Mouse (Mus musculus) telencephalon, adult 2 months (tissue): ENCODE results near the gene Afg3l1.
A peak's percentile ranks its signal among the peaks of the same experiment; 100 is the strongest.
"Not testable (repeated sequence)": the region's sequence is repeated elsewhere in the genome, so short reads cannot be mapped to it uniquely, and the experiment has no call there.

ENCODE experiments used
- DNase-seq: peaks from one replicate; pipeline ENCODE4 v3.0.0-alpha.2; 2011; ENCODE audit warnings: low read depth, low spot score

The Afg3l1 gene

DNA sequence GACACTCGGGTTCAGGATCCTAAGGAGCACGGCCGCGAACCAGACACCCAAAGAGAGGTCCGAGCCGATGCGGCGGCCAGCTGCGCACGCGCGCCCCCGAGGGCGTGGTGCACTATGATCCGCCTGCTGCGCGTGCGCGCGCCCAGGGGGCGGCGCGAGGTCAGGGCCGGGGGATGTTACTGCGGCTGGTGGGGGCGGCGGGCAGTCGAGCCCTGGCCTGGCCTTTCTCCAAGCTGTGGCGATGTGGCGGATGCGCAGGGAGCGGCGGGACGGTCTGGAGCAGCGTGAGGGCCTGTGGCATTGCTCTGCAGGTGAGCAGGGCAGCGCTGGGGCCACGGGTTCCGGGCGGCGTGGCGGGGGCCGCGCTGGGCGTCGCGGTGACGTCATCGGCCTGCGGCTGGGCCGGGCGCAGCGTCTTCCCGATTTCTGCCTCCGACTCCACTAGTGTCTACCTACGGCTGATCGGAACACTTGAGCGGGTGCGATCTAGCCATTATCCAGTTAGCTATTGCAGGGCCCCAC is at the start of gene Afg3l1:
Afg3l1 (plus strand) TSS at position 167 of the 522 bp plus-strand sequence.
- peak; percentile 73 for DNase-seq

DNA sequence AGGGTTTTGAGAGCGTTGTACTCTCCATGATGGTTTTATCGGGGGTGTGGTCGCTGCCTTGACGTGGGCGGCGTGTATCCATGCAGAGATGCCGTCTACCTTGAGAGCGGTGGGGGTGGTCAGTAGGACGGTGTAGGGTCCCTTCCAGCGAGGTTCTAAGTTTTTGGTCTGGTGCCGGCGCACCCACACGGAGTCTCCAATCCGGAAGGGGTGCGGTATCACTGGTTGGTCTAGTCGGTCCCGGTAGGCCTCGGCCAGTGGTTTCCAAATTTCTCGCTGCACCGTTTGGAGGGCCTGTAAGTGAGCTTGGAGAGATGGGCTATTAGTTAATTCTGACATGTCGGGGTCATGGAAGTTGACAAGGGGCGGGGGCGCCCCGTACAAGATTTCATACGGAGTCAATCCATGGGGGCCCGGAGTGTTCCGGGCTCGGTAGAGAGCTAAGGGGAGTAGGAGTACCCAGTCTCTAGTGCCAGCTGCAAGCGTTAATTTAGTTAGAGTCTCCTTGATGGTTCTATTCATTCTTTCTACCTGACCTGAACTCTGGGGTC is 49.3 kb upstream of the Afg3l1 start:
- DNase-seq, result no peak

DNA sequence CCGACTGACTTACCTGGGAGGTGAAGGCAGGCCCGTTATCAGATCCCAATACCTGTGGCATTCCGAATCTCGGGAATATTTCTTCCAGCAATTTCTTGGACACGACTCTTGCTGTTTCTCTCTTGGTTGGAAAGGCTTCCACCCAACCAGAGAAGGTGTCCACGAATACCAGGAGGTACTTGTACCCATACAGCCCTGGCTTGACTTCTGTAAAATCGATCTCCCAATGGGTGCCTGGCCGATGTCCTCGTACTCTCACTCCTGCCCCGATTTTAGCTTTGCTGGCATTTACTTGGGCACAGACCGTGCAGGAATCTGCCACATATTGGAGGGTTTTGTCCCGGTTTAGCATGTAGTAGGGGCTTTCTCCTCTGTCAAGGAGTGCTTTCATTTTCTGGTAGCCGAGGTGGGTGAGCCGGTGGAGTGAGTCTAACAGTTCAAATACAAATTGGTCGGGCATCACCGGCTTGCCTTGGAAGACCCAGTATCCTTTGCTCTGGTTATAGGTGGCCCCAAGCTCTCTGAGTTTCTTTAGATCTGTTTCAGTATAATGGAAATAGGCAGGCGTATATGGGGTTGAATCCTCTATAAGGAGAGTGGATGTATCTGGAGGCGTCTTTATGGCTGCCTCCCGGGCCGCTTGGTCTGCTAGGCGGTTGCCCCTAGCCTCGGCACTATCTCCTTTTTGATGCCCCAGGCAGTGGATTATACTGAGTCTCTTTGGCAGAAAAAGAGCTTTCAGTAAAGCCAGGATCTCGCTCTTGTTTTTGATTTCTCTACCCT is 48.6 kb upstream of the Afg3l1 start:
- DNase-seq, result no peak

DNA sequence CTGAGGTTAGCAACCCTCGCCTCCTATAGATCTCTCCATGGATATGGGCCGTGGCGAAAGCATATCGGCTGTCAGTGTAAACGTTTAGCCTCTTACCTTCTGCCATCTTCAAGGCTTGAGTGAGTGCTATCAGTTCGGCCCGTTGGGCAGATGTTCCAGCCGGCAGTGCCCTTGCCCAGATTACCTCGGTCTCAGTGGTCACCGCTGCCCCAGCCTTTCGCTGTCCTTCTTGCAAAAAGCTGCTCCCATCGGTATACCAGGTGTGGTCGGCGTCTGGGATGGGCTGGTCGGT is 48.0 kb upstream of the Afg3l1 start:
- DNase-seq, result not testable (repeated sequence)

DNA sequence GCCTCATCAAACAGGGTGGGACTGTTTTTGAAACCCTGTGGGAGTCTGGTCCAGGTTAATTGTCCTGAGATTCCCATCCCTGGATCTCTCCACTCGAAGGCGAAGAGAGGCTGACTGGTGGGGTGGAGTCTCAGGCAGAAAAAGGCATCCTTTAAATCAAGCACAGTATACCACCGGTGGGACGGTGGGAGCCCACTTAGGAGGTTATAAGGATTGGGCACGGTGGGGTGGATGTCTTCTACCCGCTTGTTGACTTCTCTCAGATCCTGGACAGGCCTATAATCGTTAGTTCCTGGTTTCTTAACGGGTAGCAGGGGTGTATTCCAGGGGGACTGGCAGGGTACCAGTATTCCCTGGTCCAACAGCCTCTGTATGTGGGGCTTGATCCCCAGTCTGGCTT is 46.8 kb upstream of the Afg3l1 start:
- DNase-seq, result not testable (repeated sequence)

DNA sequence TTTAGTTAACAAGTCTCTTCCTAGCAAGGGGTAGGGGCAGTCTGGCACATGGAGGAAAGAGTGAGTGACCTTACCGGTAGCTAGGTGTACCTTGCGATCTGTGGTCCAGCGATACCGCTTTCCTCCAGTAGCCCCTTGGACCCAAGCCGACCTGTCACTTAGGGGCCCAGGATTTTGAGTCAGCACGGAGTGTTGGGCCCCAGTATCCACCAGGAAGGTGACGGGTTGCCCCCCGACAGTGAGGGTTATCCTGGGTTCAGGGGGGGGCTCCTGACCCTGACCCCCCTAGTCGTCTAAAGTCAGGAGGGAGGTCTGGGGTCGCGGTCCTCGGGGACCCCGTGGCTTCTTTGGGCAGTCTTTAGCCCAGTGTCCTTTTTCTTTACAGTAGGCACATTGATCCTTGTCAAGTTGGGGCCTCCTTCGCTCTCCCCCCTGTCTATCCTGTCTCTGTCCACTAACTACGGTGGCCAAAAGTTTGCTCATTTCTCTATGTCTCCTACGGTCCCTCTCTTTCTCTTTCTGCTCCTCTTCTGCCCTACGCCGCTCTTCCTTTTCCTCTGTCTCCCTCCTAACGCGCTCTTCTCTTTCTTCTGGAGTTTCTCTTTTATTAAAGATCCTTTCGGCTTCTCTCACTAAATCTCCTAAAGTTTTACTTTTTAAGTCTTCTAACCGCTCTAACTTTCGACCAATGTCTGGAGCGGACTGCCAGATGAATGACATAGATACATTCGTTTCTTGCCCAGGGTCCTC is 45.9 kb upstream of the Afg3l1 start:
- DNase-seq, result no peak

DNA sequence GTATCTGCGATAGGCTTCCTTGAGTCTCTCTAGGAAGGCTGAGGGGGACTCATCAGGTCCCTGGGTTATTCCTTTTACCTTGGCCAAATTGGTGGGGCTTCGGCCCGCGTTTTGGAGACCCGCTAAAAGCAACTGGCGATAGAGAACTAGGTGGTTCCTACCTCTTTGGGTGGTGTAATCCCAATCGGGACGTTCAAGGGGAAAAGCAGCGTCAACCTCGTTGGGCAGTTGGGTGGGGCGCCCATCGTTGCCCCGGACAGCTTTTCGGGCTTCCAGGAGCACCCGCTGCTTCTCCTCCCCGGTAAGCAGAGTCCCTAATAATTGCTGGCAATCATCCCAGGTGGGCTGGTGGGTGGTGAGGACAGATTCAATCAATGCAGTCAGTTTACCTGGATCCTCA is 45.3 kb upstream of the Afg3l1 start:
- DNase-seq, result no peak

DNA sequence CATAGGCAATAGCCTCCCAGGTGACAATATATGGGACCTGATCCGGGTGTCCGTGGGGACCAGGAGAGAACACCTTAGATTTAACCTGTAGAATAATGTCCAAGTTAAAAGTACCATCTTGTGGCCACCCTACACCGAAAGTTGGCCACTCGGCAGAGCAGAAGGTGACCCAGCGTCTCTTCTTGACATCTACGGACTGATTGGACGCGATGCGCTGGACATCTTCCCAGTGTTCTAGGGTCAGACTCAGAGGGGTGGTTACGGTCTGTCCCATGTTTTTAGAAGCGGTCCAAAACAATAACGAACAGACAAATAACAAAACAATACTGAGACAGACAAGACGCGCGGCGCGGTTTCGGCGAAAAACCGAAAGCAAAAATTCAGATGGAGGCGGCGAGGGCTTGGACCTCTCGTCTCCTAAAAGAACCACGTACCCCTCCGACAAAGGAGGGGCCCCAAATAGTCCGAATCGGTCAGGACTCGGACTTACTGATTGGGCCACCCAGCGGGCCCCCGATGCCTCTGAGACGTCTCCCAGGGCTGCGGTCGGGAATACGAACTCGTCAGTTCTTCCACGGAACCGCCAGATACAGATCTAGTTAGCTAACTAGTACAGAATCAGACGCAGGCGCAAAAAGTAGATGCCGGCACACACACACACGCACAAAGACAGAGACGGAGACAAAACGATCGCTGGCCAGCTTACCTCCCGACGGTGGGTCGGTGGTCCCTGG is 44.3 kb upstream of the Afg3l1 start:
- DNase-seq, result not testable (repeated sequence)

DNA sequence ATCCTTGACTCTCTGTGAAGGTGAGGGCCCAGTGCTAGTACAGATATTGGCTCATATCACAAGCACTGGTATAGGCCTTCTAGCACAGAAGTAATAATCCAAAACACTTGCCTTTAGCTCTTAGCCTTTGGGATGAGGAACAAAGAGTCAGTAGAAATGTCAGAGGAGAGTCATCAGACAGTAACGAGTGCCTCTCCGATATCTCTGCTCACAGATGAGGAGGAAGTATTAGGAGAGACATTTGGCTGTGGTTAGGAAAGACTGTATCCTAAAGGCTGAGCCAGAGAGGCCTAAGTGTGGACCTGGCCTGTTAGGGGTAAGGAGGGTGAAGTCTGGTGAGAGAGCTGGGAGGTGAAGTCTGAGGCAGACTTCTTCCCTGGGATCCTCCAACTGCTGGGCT is 35.9 kb upstream of the Afg3l1 start:
- no peak for DNase-seq

DNA sequence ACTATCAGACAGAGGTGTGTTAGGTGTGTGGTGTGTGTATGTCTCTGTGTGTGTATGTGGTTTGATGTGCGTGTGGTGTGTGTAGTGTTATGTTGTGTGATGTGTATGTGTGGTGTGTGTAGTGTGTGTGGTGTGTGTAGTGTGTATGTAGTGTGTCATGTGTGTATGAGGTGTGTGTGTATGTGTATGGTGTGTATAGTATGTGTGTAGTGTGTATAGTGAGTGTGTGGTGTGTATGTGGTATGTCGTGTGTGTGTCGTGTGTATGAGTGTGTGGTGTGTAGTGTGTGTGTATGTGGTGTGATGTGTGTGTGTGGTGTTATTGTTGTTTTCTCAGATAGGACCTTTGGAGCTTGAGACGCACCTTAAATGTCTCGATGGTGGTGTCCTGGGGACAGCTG is 35.4 kb upstream of the Afg3l1 start:
- no peak for DNase-seq

DNA sequence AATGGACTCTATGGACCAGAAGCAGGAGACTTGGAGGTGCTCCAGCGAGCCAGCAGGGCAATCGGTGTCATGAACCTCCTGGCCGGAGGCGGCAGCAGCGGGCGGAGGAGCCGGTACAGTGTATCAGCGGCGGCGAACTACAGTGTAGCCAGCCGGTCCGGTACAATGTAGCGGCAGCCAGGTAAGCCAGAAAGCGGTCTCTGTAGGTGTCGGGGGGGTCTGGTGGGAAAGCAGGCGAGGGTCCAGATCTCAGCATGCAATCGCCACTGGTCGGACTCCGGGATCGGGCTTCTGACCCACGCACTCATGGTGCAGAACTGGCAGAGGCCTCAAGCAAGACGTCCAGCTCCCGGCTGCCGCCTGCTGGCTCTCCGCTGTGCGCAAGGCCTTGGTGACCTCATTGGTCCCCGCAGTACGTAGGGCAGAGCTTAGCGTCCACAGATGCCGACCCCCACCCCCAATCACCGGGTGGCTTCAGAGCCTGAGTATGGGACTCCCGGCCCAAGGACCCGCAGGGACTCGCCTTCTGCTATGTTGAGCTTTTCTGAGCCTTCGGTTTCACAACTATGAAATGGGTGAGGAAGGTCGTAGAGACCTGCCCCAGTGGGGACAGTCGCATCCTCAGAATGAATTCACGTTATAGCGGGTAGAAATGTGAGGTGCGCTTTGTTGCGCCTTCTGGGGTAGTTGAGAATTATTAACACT is 34.7 kb upstream of the Afg3l1 start:
- DNase-seq, result peak; percentile 93

DNA sequence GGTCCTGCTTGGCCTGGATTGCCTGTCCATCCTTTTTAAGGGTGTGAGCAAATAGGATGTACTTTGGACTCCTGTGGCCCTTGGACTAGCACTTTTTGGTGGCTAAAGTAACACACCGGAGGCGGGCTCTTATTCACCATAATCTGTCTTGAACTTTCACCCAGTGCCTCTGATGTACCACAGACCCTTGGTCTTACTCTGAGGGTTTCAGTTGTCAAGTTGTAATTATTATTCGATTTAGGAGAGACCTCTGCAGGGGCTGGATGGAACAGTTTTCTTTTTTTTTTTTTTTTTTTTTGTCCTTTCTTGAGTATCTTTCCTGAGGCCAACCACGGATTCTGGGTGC is 34.2 kb upstream of the Afg3l1 start:
- DNase-seq, result no peak

DNA sequence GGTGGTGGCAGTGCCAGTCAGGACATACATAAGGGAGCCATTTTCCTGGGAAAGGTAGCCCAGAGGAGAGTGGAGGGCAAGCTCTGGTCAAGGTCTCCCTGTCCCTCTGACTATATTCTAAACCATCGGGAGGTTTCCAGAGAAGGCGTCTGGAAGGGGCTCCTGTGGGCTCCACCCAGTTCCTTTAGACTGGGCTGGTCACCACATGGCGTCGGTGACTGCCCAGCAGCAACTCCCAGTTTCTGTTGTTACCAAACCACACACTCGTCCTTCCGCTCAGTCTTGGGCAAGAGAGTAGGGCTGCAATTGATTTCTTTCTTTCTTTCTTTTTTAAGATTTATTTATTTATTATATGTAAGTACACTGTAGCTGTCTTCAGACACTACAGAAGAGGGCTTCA is 33.6 kb upstream of the Afg3l1 start:
- DNase-seq, result no peak

DNA sequence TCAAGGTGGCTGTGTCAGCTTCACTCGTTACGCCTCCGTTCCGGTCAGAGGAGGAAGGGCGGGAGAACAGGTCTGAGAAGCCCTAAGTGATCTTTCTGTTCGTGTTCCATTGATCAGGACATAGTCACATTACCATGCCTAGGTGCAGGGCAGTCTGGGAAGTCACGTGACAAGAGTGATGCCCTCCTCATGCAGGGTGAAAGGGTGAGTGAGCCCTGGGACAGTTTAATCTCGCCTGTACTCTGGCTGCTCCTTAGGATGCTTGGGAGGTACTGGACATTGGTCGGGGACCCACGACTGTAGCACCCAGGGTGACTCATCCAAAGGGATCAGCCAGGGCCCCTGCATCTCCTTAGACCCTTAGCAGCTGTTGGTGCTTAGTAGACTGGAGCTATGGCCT is 31.7 kb upstream of the Afg3l1 start:
- DNase-seq, result no peak

DNA sequence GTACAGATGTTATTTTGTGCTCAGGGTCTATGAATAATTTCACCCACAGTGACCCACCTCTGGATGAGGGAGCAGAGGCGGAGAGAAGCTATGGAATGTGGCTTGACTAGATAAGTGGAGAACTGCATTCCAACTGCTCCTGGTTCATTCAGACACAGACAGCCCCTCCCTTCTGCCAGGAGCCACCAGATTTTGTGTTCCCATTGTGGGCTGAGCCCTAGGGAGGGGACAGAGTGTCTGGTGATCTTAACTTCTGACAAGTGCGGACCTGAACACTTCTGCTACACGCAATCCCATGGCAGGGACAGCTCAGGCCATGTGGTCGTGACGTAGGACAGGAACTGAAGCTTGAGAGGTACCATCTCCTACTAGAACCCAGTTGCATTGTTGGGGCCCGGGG is 30.9 kb upstream of the Afg3l1 start:
- DNase-seq, result no peak

DNA sequence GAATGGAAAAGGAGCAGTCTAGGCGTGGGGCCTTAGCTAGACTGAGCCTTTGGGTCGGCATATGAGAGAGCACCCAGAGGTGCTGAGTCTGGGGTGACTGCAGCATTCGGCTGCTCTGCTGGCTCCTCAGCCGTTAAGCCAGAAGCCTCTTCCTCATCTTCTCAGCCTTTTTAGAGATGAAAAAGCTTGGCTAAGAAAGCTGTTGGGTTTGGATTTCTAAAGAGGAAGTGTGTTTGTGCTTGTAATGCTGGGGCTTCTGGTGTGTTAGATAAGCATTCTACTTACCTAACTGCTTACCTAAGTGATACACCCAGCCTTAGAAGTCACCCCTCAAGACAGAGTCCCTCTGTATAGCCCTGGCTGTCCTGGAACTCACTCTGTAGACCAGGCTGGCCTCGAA is 26.9 kb upstream of the Afg3l1 start:
- DNase-seq, result no peak

DNA sequence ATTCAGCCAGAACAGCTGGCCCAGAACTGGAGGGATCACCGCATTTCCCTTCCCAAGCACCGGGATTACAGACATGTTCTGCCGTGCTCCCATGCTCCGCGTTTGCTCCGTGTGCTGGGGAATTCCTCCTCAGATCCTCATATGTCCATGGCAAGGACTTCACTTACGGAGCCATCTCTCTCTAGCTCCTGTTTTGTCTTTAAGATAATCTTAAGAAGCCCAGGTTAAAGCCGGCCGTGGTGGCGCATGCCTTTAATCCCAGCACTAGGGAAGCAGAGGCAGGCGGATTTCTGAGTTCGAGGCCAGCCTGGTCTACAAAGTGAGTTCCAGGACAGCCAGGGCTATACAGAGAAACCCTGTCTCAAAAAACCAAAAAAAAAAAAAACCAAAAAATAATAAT is 26.0 kb upstream of the Afg3l1 start:
- not testable (repeated sequence) for DNase-seq

DNA sequence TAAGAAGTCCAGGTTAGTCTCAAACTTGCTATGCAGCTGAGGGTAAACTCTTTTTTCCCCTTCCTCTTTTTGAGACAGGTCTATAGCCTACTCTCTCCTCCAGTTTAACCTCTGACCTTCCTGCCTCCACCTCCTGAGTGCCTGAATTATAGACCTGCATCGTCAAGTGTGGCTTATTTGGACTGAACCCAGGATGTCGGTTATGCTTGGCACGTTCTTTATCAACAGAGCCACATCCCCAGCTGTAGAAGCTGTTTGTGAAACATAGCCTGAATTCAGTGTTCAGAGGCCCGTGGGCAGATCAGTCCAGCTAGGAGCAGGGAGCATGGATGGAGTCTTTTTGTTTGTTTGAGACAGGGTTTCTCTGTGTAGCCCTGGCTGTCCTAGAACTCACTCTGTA is 25.6 kb upstream of the Afg3l1 start:
- DNase-seq, result no peak

DNA sequence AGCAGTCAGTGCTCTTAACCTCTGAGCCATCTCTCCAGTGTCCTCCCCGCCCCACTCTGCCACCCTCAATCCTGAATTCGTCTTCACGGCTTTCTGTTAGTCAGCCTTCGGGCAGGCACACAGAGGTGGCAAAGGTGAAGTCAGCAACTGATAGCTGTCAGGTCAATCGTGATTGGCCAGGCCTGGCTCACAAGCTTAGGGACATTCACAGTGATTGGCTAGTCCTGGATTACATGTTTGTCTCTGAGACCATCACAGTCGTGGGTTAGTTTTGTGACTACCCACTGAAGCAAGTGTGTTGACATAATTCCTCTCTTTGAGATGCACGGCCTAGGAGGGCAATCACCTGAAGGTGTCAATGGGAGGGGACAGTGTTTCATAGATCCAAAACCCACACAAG is 24.4 kb upstream of the Afg3l1 start:
- DNase-seq, result no peak

DNA sequence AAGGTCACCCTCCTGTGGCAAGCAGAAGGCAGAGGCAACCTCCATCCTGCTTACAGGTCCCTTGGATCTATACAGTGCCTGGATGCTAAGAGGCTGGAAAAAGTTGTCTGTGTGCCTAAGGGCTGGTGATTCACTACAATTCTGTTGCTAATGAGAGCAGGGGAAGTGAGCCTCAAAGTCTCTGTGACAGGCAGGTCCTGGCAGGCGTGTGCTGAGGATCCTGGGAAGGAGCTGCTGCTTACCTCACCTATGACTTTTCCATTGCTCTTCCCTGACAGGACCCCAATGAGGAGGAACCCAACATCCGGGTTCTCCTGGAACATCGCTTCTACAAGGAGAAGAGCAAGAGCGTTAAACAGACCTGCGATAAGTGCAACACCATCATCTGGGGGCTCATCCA is 23.8 kb upstream of the Afg3l1 start:
- no peak for DNase-seq

DNA sequence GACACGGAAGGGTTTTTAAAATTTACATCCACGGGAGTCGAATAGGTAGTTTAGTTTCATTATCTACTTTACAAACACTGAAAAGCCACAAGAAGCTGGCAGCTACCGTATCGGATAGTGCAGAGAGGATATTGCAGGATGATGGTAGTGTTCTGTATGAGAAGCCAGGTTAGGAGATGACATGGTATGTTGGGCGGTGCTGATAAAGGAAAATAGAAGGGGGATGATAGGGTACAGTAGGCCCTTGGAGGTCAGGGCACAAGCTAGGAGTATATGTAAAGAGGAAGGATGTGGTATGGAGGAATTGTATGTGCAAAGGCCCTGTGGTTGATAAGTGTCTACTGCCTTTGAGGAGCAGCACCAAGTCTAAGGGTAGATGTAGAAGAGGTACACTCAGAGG is 23.1 kb upstream of the Afg3l1 start:
- no peak for DNase-seq

DNA sequence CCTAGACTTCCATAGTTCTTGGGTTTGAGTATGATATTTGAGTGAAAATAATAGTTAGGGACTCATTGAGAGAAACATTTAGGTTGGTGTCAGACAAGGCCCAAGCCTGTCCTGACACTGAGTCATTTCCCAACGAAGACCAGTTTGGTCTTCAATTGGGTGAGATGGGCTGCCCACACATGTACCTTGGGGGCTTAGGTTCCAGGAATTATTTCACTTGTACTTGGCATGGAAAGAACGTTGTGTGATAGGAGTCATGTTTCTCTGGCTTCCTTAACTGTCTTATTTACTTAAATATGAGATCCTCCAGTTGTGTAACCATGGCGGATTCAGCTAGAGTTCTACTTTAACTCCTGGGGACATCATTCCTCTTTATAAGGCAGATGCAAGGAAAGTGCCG is 14.1 kb upstream of the Afg3l1 start:
- no peak for DNase-seq
